Mouse (Mus musculus): ENCODE measurements around the gene Dll4. TPM values are rescaled to one million over a fixed set of nuclear protein-coding genes. Genes with fewer than 3 reads are reported as not detected.
A peak's percentile ranks its signal among the peaks of the same experiment; 100 is the strongest.

Gene Dll4
- polyA plus RNA-seq, 1 experiment, result 17.0 TPM

GRCm38 (mm10) chr2:119367346-119367745 lies 41.8 kb downstream of the Dll4 start:
- peak; percentile 33 for DNase-seq (ENCODE audit: low read depth, low spot score)
- WGBS, result 31% methylated on average over 3 of the region's 3 CpGs

GRCm38 (mm10) chr2:119370116-119370515 lies 44.5 kb downstream of the Dll4 start:
- DNase-seq (ENCODE audit: low read depth, low spot score), result no peak
- 80% methylated on average over 10 of the region's 10 CpGs for WGBS

- DNase-seq (ENCODE audit: low read depth, low spot score), result no peak
Observed at GRCm38 (mm10) chr2:119377286-119377685, 51.7 kb downstream of the Dll4 start.

GRCm38 (mm10) chr2:119377826-119378225 lies 52.2 kb downstream of the Dll4 start:
- 66% methylated on average over 3 of the region's 3 CpGs for WGBS
- no peak for DNase-seq (ENCODE audit: low read depth, low spot score)

More at GRCm38 (mm10) chr2:119377286-119377685, 51.7 kb downstream of the Dll4 start:
- WGBS, result 91% methylated on average over 9 of the region's 9 CpGs

- WGBS, result 87% methylated on average over 3 of the region's 3 CpGs
- no peak for DNase-seq (ENCODE audit: low read depth, low spot score)
Observed at GRCm38 (mm10) chr2:119379455-119379854, 53.9 kb downstream of the Dll4 start.

Other genes with a start within 250 kb of the Dll4 start
- 23.0 and 25.3 TPM in 2 replicates for gene Rad51, start 213.0 kb upstream of the Dll4 start, polyA plus RNA-seq (2012; rRNA removed)
- 31.2 and 52.2 TPM in 2 replicates for gene Rmdn3, start 168.8 kb upstream of the Dll4 start, polyA plus RNA-seq (2012; rRNA removed)
- 55.8 and 78.9 TPM in 2 replicates for gene Gchfr, start 158.0 kb upstream of the Dll4 start, polyA plus RNA-seq (2012; rRNA removed)
- 0.30 and 0.35 TPM in 2 replicates for gene Gm14137, start 151.3 kb upstream of the Dll4 start, polyA plus RNA-seq (2012; rRNA removed)
- 45.2 and 62.6 TPM in 2 replicates for gene Zfyve19, start 117.2 kb upstream of the Dll4 start, polyA plus RNA-seq (2012; rRNA removed)
- 3.6 and 4.0 TPM in 2 replicates for gene Dnajc17, start 117.0 kb upstream of the Dll4 start, polyA plus RNA-seq (2012; rRNA removed)
- 424 and 448 TPM in 2 replicates for gene Ppp1r14d, start 95.9 kb upstream of the Dll4 start, polyA plus RNA-seq (2012; rRNA removed)
- gene Spint1, start 88.4 kb upstream of the Dll4 start, polyA plus RNA-seq (2012; rRNA removed), result 196 and 257 TPM in 2 replicates
- gene Rhov, start 54.5 kb upstream of the Dll4 start, polyA plus RNA-seq (2012; rRNA removed), result 1.2 and 1.4 TPM in 2 replicates
- 16.4 and 19.2 TPM in 2 replicates for gene Vps18, start 37.0 kb upstream of the Dll4 start, polyA plus RNA-seq (2012; rRNA removed)
- 5.3 and 6.8 TPM in 2 replicates for gene Chac1, start 25.4 kb downstream of the Dll4 start, polyA plus RNA-seq (2012; rRNA removed)
- gene Ino80, start 151.9 kb downstream of the Dll4 start, polyA plus RNA-seq (2012; rRNA removed), result 6.9 and 8.4 TPM in 2 replicates
- gene Exd1, start 221.8 kb downstream of the Dll4 start, polyA plus RNA-seq (2012; rRNA removed), result 0.12 and 0.16 TPM in 2 replicates
- 142 and 154 TPM in 2 replicates for gene Chp1, start 221.9 kb downstream of the Dll4 start, polyA plus RNA-seq (2012; rRNA removed)

Measured in large intestine, adult 2 months (tissue).